Mouse (Mus musculus) cerebellum, adult 2 months (tissue): ENCODE measurements around the gene Stk10.

ENCODE experiments used
- CTCF ChIP-seq: fragments of 200-500 bp; IDR thresholded peaks from 2 replicates; pipeline ENCODE4 v1.5.1; 2011; ENCODE audit warnings: low read depth, mild to moderate bottlenecking, control low read depth, low read length, moderate library complexity, borderline replicate concordance; ENCODE audit not compliant: insufficient read depth
- POLR2A ChIP-seq: fragments of 200-500 bp; IDR thresholded peaks from 2 replicates; pipeline ENCODE4 v1.6.1; 2011; ENCODE audit warnings: low read length, control low read depth, borderline replicate concordance; ENCODE audit not compliant: insufficient read depth

DNA sequence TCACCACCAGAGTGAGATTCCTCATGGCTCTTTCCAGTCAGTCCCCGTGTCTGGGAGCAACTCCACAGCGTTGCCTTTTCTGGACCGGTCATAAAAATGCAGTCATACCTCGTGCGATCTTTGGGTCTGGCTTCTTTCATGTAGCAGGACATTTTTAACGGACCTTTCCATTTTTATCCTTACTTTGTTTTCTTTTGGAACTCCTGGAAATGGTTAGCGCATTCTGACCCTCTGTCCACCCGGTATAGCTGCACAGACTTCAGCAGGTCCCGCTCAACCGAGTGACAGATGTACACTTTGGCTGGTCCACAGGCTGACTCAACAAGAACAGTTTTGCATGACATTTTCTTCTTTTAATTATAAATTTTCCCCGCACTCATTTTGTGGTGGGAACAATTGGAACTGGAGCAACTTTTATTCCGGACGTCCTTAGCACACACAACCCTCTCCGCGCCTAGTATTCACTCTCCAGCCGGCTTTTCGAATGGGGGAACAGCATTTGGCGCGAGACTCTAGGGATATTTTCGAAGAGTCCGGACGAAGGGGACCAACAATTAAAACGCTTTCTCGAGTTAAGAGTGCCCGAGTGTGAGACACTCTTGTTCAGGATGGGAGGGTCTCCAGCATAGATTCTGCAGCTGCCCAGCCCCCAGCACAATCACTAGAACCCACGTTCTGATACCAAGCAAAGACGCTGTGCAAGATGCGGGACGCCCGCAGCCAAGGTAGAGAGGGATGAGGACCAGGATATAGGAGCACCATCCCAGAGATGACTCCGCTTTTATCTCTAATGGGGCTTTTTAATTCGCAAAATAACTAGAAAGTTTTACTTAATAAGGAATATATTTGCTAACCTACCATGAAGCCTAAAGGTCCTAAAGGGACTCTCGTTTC lies 987 bp upstream of the Stk10 start, which contains the start of gene Efcab9:
- TF ChIP-seq CTCF (no peak), POLR2A (no peak)
